Mouse (Mus musculus) adrenal gland, postnatal 25 days (tissue): Measurements from ENCODE around the gene Nvl. TPM values are rescaled to one million over a fixed set of nuclear protein-coding genes. Genes with fewer than 3 reads are reported as not detected.

Source experiments
- DNase-seq: peaks from one replicate; pipeline ENCODE4 v3.0.0; 2021; ENCODE audit warnings: mixed read lengths
- total RNA-seq: library from RNA; stranded (reverse); gene quantifications from 2 replicates; pipeline ENCODE4 v1.2.3, GENCODE M21; 2021

Gene Nvl
- total RNA-seq, 1 experiment from 2014 or later = 24.6 TPM

DNA sequence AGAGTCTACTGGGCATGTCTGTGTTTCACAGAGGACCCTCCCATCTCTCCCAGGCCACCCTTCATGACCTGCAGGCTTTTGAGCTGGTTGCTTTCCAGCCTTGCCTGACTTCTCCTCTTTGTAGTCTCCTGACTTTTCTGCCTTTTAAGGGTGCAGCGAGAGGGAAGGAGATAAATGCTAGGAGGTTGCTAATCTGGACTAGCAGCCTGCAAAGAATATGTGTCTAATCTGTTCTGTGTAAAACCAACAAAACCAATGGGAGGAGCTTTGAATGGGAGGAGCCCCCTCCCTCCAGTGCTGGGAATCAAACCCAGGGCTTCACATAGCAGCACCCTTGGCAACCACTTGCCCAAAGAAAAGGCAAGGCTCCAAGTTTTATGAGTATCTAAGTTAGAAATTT is 75.7 kb downstream of the Nvl start:
- no peak for DNase-seq

DNA sequence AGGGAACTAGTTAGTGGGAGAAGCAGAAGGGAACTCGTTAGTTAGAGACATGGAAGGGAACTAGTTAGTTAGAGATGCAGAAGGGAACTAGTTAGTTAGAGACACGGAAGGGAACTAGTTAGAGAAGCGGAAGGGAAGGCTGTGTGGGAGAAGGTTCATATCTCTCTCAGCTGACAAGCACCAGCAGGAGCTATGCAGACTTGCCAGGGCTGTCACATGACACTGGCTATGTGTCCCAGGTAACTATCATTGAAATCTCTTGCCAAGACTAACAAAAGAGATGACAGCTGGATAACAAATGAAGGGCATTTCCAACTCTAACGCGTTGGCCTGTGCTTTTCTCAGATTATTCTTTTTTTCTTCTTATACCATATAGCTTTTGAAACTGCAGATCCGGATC is 79.4 kb downstream of the Nvl start:
- no peak for DNase-seq

DNA sequence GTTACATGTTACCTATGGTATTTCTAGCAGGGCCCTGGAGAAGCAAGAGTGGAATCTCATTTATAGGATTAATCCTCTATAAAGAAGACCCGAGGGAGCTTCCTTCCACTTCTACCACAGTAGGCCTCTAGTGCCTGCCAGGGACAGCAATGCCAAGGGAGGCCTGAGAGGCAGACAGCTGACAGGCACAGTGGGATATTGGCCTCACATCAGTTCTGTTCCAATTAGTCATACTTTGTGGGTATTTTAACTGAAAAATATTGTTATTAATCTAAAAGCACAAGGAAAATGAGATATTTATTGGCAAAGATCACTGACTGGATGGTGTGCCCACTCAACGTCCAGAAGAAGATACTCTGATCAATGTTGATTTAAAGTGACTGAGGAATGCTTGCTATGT is 80.0 kb downstream of the Nvl start:
- no peak for DNase-seq

DNA sequence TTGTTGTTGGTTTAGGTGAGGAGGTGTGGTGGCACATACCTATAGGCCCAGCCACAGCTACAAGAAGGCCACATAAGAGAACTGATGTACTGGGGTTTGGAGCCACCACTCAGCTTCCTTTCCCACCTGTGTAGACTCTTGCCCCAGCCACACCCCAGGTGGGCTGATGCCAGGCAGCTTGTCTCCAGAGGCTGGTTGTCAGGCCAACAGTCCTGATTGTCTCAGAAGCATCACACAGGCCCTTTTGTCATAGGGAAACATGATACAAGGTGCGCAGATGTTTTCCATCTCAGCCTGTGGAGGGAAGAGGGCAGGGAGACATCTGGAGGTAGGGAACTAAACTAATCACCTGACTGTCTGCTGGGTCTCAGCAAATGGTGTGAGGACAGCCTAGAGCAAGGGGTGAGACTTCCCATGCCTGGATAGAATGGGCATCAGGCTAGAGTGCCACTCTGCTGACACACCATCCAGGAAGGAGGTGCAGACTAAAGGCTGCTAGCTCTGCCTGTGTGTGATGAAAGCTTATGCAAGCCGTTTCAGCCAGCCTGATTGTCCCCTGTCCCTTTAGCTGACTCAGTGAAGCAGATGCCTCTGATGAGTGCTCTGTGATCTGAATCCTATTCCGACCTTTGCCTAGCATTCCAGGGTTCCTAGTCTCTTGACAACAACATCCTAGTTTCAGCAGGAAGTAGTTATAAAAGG is 82.1 kb downstream of the Nvl start:
- no peak for DNase-seq

DNA sequence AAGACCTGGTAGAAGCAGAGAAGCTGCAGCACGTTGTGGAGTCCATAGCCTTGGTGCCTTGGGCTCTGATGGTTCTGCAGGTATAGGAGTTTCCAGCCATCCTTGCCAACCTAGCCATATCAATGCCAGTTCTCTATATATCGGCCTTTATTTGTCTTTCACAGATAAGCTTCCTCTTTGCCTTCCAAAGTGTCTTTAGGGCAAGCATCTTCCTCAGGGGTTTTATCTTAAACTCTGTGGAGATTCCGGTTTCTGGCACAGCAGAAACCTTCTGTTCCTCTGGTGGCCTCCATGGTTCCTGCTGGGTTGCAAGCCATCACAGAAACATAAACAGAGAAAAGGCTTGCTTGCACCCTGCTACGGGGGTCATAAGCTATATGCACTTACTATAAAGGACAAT is 91.1 kb downstream of the Nvl start:
- no peak for DNase-seq

DNA sequence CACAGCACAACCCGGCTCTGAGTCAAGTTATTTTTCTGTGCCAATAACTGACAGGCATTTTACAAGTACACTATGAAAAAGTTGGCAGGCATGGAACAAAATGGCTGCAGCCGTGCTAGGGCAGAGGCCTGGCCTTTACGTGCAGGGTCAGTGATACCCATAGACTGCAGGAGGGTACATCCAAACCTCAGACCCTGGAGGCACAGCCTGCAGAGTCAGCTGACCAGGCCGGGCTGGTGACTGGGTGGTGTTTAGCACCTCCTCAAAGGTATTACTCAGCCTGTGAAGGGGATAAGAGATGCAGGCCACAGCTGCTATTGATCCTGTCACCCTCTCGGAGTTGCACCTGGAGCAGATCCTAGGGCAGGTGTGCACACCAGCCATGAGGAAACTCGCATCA is 93.1 kb downstream of the Nvl start, which contains the start of gene 9130409I23Rik:
9130409I23Rik (plus strand) TSS at position 301 of the 400 bp plus-strand sequence.
- no peak for DNase-seq

DNA sequence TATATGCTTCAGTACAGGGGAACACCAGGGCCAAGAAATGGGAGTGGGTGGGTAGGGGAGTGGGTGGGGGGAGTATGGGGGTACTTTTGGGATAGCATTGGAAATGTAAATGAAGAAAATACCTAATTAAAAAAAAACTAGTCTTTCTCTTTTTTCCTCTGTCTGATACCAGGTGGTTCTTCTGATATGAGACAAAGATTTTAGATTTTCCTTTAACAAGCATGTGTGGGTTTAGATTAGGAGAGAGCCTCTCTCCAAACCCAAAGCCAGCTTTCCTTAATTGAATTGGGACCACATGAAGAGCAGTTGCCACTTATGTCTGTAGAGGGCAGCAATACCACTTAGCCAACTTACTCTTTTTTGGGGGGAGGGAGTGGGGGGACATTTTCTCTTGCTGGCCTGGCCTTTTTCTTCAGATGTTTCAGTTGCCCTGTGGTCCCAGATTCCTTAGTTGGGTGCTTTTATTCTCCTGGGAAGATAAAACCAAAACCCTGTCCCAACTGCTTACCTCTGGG is 94.6 kb downstream of the Nvl start:
- no peak for DNase-seq

DNA sequence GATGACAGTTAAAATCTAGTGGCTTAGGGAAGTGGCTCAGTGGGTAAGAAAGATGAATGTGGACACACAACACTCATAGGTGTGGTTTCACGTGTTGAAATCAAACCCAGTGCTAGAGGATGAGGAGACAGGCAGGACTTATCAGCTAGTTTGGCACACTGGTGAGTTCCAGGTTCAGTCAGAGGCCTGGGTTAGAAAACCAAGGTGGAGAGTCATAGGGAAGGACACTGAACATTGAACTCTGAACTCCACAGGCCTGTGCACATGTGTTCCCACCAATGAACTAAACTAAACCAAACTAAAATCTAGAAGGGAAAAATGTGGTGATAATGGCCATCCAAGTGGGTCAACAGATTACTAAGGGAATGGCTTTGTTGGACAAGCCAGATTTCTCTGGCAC is 96.5 kb downstream of the Nvl start:
- DNase-seq = no peak

DNA sequence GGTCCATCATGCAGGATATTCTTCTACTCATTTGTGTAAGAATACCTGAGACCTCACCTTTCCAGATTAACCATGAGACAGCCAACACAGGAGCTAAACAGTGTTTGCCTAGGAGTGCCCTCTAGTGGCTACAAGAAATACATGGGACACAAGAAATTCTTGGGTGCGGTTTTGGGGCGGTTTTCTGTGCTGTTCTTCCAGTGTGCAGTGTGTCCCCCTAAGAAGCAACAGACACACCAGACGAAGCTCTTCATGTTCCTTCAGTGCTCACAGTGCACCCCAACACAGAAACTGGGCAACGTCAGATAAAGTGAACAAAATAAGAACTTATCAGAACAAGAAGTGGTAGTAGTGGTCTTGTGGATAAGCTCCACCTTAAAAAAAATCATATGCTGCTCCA is 104.4 kb downstream of the Nvl start:
- no peak for DNase-seq

DNA sequence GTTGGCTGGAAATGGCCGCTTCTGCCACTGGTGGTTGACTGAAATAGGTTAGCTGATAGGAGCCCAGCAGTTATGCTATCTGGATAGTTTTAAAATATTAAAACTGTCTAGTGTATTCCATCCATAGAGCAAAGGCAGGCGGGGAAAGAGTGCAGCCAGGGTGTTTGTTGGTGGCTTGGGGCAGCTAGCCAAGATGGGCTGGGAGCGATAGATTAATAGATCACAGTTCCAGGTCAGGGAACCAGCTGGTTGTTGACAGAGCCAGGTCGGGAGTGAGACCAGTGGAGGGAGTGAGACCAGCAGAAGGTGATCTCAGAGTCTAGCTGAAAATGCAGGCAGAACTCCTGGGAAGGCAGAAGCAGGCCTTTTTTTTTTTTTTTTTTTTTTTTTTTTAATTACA is 106.4 kb downstream of the Nvl start:
- DNase-seq = no peak

Other genes starting within 250 kb of the Nvl start
- 35.0 and 46.2 TPM in 2 replicates for gene Pycr2, start 239.9 kb downstream of the Nvl start, total RNA-seq
- 6.1 and 9.5 TPM in 2 replicates for gene Lefty1, start 209.2 kb downstream of the Nvl start, total RNA-seq
- 77.2 and 92.4 TPM in 2 replicates for gene Tmem63a, start 201.9 kb downstream of the Nvl start, total RNA-seq
- 95.7 and 112 TPM in 2 replicates for gene Ephx1, start 123.3 kb downstream of the Nvl start, total RNA-seq
- not detected in 2 replicates for gene 9130409I23Rik, start 93.0 kb downstream of the Nvl start, total RNA-seq
- 43.7 and 44.3 TPM in 2 replicates for gene Cnih4, start 489 bp upstream of the Nvl start, total RNA-seq
- gene Wdr26, start 67.8 kb upstream of the Nvl start, total RNA-seq = 143 and 151 TPM in 2 replicates
- gene Cnih3, start 208.4 kb upstream of the Nvl start, total RNA-seq = not detected in 2 replicates